Mouse (Mus musculus) heart, postnatal 0 days (tissue): ENCODE measurements around the gene Glis3.

Experiments used
- CTCF ChIP-seq: IDR thresholded peaks from 2 replicates; pipeline ENCODE4 v1.5.1; 2016; ENCODE audit warnings: antibody characterized with exemption, control low read depth, low read depth
- EP300 ChIP-seq: IDR thresholded peaks from 2 replicates; pipeline ENCODE4 v1.6.1; 2016; ENCODE audit warnings: antibody characterized with exemption, low read depth

DNA sequence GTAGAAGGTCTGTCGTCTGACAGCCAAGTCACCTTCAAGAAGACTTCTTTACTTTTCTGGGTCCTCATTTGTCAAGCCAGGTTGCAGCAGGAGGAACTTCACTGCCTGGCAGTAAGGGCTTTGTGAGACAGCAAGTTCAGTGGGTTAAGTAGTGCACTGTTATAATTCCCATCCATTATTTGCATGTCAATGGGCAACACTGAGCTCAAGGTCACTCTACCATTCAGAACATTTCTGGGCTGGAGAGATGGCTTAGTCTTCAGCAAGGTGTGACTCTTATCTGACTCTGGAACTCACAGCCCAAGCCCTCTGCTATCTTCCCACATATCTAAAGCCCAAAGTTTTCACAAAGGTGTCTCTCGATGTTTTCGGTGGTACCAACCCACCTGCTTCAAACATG, 44.9 kb downstream of the Glis3 start:
- TF ChIP-seq CTCF (no peak), EP300 (no peak)
